In the genomic region with DNA sequence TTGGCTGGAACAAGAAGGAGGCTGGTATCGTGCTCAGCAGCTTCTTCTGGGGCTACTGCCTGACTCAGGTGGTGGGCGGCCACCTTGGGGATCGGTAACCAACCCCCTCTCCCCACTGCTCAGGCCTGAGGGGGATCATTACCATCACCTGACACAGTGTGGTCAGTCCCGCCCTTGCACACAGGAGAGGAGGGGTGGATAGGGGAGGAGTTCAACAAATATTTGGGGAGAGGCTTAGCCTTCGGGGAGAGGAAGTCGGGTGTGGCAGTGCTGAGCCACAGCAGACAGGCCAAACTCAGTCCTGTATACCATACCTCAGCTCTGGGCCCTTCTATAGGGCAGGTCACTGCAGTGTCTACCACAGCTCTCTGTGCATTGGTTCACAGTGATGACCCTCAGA, we compare ENCODE assay signal across 21 mouse cellular contexts. TPM values are rescaled to one million over a fixed set of nuclear protein-coding genes. Genes with fewer than 3 reads are reported as not detected.
DNase-seq lines count a peak whose midpoint lies in the region; ATAC-seq and TF ChIP-seq lines count a peak whose summit lies in the region.
"Had no signal": no experiment of that assay in that cellular context is flagged by ENCODE, and none has a peak within 500 bp of the region (broad histone marks: within the 10 kb centered on the region; RNA-seq: fewer than 3 reads in every experiment).

No protein-coding gene starts in this region.

- H3K4me2 ChIP-seq in embryonic facial prominence, embryonic 12.5 days (replicated peaks) = no peak overlapping the region
- H3K4me2 ChIP-seq in kidney, embryonic 14.5 days (replicated peaks; ENCODE audit: low read depth, low read length) = no peak overlapping the region
- H3K4me2 ChIP-seq: forebrain, embryonic 12.5 days; midbrain, embryonic 13.5 days; neural tube, embryonic 12.5 days had no signal

- TF ChIP-seq POLR2A in ES-Bruce4 (IDR thresholded peaks at IDR 0.05; ENCODE audit: insufficient read depth, low read length) = no peak

- H3K4me1 ChIP-seq in embryonic facial prominence, embryonic 12.5 days = no peaks in the 10 kb centered on the region
- peaks cover 11% of the 10 kb centered on the region; the same call in 1 of the 2 replicates for H3K4me1 ChIP-seq in embryonic facial prominence, embryonic 10.5 days
- peaks cover 10% of the 10 kb centered on the region for H3K4me1 ChIP-seq in ES-Bruce4 (ENCODE audit: control insufficient read depth, insufficient read depth, low read length)
- H3K4me1 ChIP-seq in kidney, embryonic 14.5 days (ENCODE audit: control insufficient read depth, insufficient read depth, low read length) = no peaks in the 10 kb centered on the region
- H3K4me1 ChIP-seq: forebrain, embryonic 12.5 days; midbrain, embryonic 13.5 days; neural tube, embryonic 12.5 days had no signal

- no peak for TF ChIP-seq CTCF in ES-Bruce4 (IDR thresholded peaks at IDR 0.05; ENCODE audit: low read depth, low read length)

- WGBS in embryonic facial prominence, embryonic 12.5 days = 64% methylated on average over 6 of the region's 6 CpGs
- whole genome bisulfite sequencing in embryonic facial prominence, embryonic 10.5 days = 71% methylated on average over 6 of the region's 6 CpGs
- WGBS in kidney, embryonic 14.5 days = 57% methylated on average over 6 of the region's 6 CpGs

- H3K9ac ChIP-seq in embryonic facial prominence, embryonic 12.5 days = peak overlapping the region; percentile 4; the same call in 1 of the 2 replicates
- peak overlapping the region; percentile 35; the same call in 1 of the 2 replicates for H3K9ac ChIP-seq in ES-Bruce4 (ENCODE audit: low read depth, poor library complexity, severe bottlenecking)
- H3K9ac ChIP-seq in kidney, embryonic 14.5 days (ENCODE audit: low read depth, low read length) = no peak overlapping the region
- H3K9ac ChIP-seq: forebrain, embryonic 12.5 days; midbrain, embryonic 13.5 days; neural tube, embryonic 12.5 days had no signal

- H3K27ac ChIP-seq in embryonic facial prominence, embryonic 12.5 days = no peak overlapping the region
- no peak overlapping the region for H3K27ac ChIP-seq in embryonic facial prominence, embryonic 10.5 days (replicated peaks)
- peak overlapping the region; percentile 71 for H3K27ac ChIP-seq in ES-Bruce4 (ENCODE audit: insufficient read depth, low read length)
- H3K27ac ChIP-seq in kidney, embryonic 14.5 days (ENCODE audit: low read depth, low read length) = no peak overlapping the region
- H3K27ac ChIP-seq: forebrain, embryonic 12.5 days; midbrain, embryonic 13.5 days; neural tube, embryonic 12.5 days had no signal

- H3K36me3 ChIP-seq in embryonic facial prominence, embryonic 12.5 days = no peaks in the 10 kb centered on the region
- H3K36me3 ChIP-seq in embryonic facial prominence, embryonic 10.5 days (replicated peaks) = no peaks in the 10 kb centered on the region
- H3K36me3 ChIP-seq in ES-Bruce4 (ENCODE audit: control insufficient read depth, insufficient read depth, low read length, poor library complexity, severe bottlenecking) = no peaks in the 10 kb centered on the region
- H3K36me3 ChIP-seq in kidney, embryonic 14.5 days (ENCODE audit: control insufficient read depth, insufficient read depth, low read length) = no peaks in the 10 kb centered on the region
- H3K36me3 ChIP-seq: forebrain, embryonic 12.5 days; midbrain, embryonic 13.5 days; neural tube, embryonic 12.5 days had no signal

- H3K4me3 ChIP-seq in embryonic facial prominence, embryonic 12.5 days = no peak overlapping the region
- no peak overlapping the region for H3K4me3 ChIP-seq in embryonic facial prominence, embryonic 10.5 days
- peak overlapping the region; percentile 61 for H3K4me3 ChIP-seq in ES-Bruce4 (ENCODE audit: low read depth, low read length)
- no peak overlapping the region for H3K4me3 ChIP-seq in kidney, embryonic 14.5 days (ENCODE audit: low read length)
- H3K4me3 ChIP-seq: forebrain, embryonic 12.5 days; midbrain, embryonic 13.5 days; neural tube, embryonic 12.5 days had no signal

- TF ChIP-seq EP300 in ES-Bruce4 (IDR thresholded peaks at IDR 0.05; ENCODE audit: insufficient read depth, low read depth, low read length) = peak; percentile 94

- no peaks in the 10 kb centered on the region for H3K27me3 ChIP-seq in embryonic facial prominence, embryonic 12.5 days
- no peaks in the 10 kb centered on the region for H3K27me3 ChIP-seq in embryonic facial prominence, embryonic 10.5 days (replicated peaks; ENCODE audit: low read depth, poor library complexity, severe bottlenecking)
- H3K27me3 ChIP-seq in ES-Bruce4 (ENCODE audit: control insufficient read depth, insufficient read depth, low read length, poor library complexity, severe bottlenecking) = no peaks in the 10 kb centered on the region
- H3K27me3 ChIP-seq in kidney, embryonic 14.5 days (ENCODE audit: control insufficient read depth, insufficient read depth, low read length) = no peaks in the 10 kb centered on the region
- H3K27me3 ChIP-seq: midbrain, embryonic 13.5 days; neural tube, embryonic 12.5 days had no signal

- DNase-seq in embryonic facial prominence, embryonic 10.5 days (ENCODE audit: low spot score) = no peak
- no peak for DNase-seq in cerebellum, postnatal 10 days
- no peak for DNase-seq in right cerebral cortex, adult 2 months (ENCODE audit: low spot score in 2 of 2)
- DNase-seq: adrenal gland, postnatal 36 days; cerebellum, adult 11 months; gastrocnemius, postnatal 14 days; kidney, postnatal 10 days; lung, adult 2 months; right cerebral cortex, adult 18-20 months had no signal

- no peak for ATAC-seq in embryonic facial prominence, embryonic 12.5 days (ENCODE audit: insufficient number of reproducible peaks, insufficient read depth, low FRiP score, low TSS enrichment)
- ATAC-seq in hematopoietic stem cell, adult 5-6 weeks (replicated peaks in 1 of 2; ENCODE audit: insufficient read depth in 1 of 2, low FRiP score in 2 of 2, low TSS enrichment in 1 of 2, low read depth in 1 of 2, poor library complexity in 2 of 2, severe bottlenecking in 2 of 2) = peak; percentile 38 to 43; a peak in 3 of 4 replicates
- peak; percentile 14; the same call in 1 of the 2 replicates for ATAC-seq in neutrophil, adult 5-6 weeks (ENCODE audit: extremely low read depth, insufficient number of reproducible peaks, low FRiP score, poor library complexity, severe bottlenecking)
- ATAC-seq in kidney, embryonic 14.5 days (ENCODE audit: low FRiP score, low TSS enrichment) = no peak
- ATAC-seq: hindbrain, embryonic 16.5 days; midbrain, embryonic 13.5 days; Patski had no signal

- H3K9me3 ChIP-seq in embryonic facial prominence, embryonic 12.5 days = no peaks in the 10 kb centered on the region
- no peaks in the 10 kb centered on the region for H3K9me3 ChIP-seq in embryonic facial prominence, embryonic 10.5 days
- H3K9me3 ChIP-seq in ES-Bruce4 (replicated peaks; ENCODE audit: control insufficient read depth, insufficient read depth, low read length, poor library complexity, severe bottlenecking) = no peaks in the 10 kb centered on the region
- H3K9me3 ChIP-seq in kidney, embryonic 14.5 days (ENCODE audit: control insufficient read depth, low read length) = no peaks in the 10 kb centered on the region
- H3K9me3 ChIP-seq: forebrain, embryonic 12.5 days; midbrain, embryonic 13.5 days; neural tube, embryonic 12.5 days had no signal

RNA-seq across cellular contexts. Expression of gene Slc17a9, which starts 6.9 kb away (rescaled TPM):
- polyA plus RNA-seq in embryonic facial prominence, embryonic 12.5 days (2016; fragmentation: Nextera tagmentation; extraction: Ambion mirVana) = 0.36 and 0.56 TPM in 2 replicates
- polyA plus RNA-seq in embryonic facial prominence, embryonic 10.5 days (2016; fragmentation: Nextera tagmentation; extraction: Ambion mirVana) = 0.38 and 0.66 TPM in 2 replicates
- 20.2 and 22.6 TPM in 2 replicates for polyA plus RNA-seq in ES-Bruce4 (2011; ENCODE audit: insufficient read depth, insufficient read length, low read depth, missing spikeins)
- total RNA-seq in hematopoietic stem cell, adult 5-6 weeks (2017) = 7.3 and 9.4 TPM in 2 replicates
- 10.2 and 12.1 TPM in 2 replicates for total RNA-seq in neutrophil, adult 5-6 weeks (2017)
- 0.20 and 0.47 TPM in 2 replicates for polyA plus RNA-seq in kidney, embryonic 14.5 days (2014; fragmentation: Nextera tagmentation; extraction: Ambion mirVana)

RNA-seq across cellular contexts. Expression of gene Gid8, which starts 22.1 kb away (rescaled TPM):
- 62.6 and 63.6 TPM in 2 replicates for polyA plus RNA-seq in embryonic facial prominence, embryonic 12.5 days (2016; fragmentation: Nextera tagmentation; extraction: Ambion mirVana)
- polyA plus RNA-seq in embryonic facial prominence, embryonic 10.5 days (2016; fragmentation: Nextera tagmentation; extraction: Ambion mirVana) = 46.7 and 51.7 TPM in 2 replicates
- 78.5 and 81.4 TPM in 2 replicates for polyA plus RNA-seq in ES-Bruce4 (2011; ENCODE audit: insufficient read depth, insufficient read length, low read depth, missing spikeins)
- total RNA-seq in hematopoietic stem cell, adult 5-6 weeks (2017) = 52.2 and 78.0 TPM in 2 replicates
- total RNA-seq in neutrophil, adult 5-6 weeks (2017) = 66.9 and 77.9 TPM in 2 replicates
- 54.3 and 62.9 TPM in 2 replicates for polyA plus RNA-seq in kidney, embryonic 14.5 days (2014; fragmentation: Nextera tagmentation; extraction: Ambion mirVana)

RNA-seq across cellular contexts. Expression of gene Dido1, which starts 22.2 kb away (rescaled TPM):
- 35.3 and 36.8 TPM in 2 replicates for polyA plus RNA-seq in embryonic facial prominence, embryonic 12.5 days (2016; fragmentation: Nextera tagmentation; extraction: Ambion mirVana)
- polyA plus RNA-seq in embryonic facial prominence, embryonic 10.5 days (2016; fragmentation: Nextera tagmentation; extraction: Ambion mirVana) = 33.1 and 34.3 TPM in 2 replicates
- 62.5 and 67.8 TPM in 2 replicates for polyA plus RNA-seq in ES-Bruce4 (2011; ENCODE audit: insufficient read depth, insufficient read length, low read depth, missing spikeins)
- 86.0 and 95.8 TPM in 2 replicates for total RNA-seq in hematopoietic stem cell, adult 5-6 weeks (2017)
- 102 and 114 TPM in 2 replicates for total RNA-seq in neutrophil, adult 5-6 weeks (2017)
- polyA plus RNA-seq in kidney, embryonic 14.5 days (2014; fragmentation: Nextera tagmentation; extraction: Ambion mirVana) = 25.6 and 39.5 TPM in 2 replicates

RNA-seq across cellular contexts. Expression of gene Bhlhe23, which starts 44.7 kb away (rescaled TPM):
- 0.97 and 1.3 TPM in 2 replicates for polyA plus RNA-seq in embryonic facial prominence, embryonic 12.5 days (2016; fragmentation: Nextera tagmentation; extraction: Ambion mirVana)
- 1.2 and 1.9 TPM in 2 replicates for polyA plus RNA-seq in embryonic facial prominence, embryonic 10.5 days (2016; fragmentation: Nextera tagmentation; extraction: Ambion mirVana)
- not detected in 2 replicates for polyA plus RNA-seq in ES-Bruce4 (2011; ENCODE audit: insufficient read depth, insufficient read length, low read depth, missing spikeins)
- not detected in 2 replicates for total RNA-seq in hematopoietic stem cell, adult 5-6 weeks (2017)
- total RNA-seq in neutrophil, adult 5-6 weeks (2017) = not detected in 2 replicates
- polyA plus RNA-seq in kidney, embryonic 14.5 days (2014; fragmentation: Nextera tagmentation; extraction: Ambion mirVana) = 0.10 TPM in 1 of 2 replicates, not detected in the other
- total RNA-seq: adrenal gland, postnatal 36 days; gastrocnemius, postnatal 14 days; left cerebral cortex, adult 8-10 months had no signal
- polyA plus RNA-seq: heart, embryonic 16.5 days; lung, adult 2 months; Patski had no signal

Comparison
In these comparisons a context has a peak if more than half of its experiments do, and no peak if none do; other contexts are left out.
1. ATAC-seq: peak in hematopoietic stem cell, adult 5-6 weeks (2 of 2) and neutrophil, adult 5-6 weeks (single experiment); none in embryonic facial prominence, embryonic 12.5 days (single experiment) and kidney, embryonic 14.5 days (single experiment).
2. RNA of gene Slc17a9, which starts 6.9 kb away (polyA plus RNA-seq): 20.2 to 22.6 TPM in ES-Bruce4; 0.38 to 0.66 TPM in embryonic facial prominence, embryonic 10.5 days, 0.36 to 0.56 TPM in embryonic facial prominence, embryonic 12.5 days and 0.20 to 0.47 TPM in kidney, embryonic 14.5 days; every median in the first group is over 10 times any median in the second.